Mouse (Mus musculus) intestine, embryonic 14.5 days (tissue): ENCODE results near the gene Smyd5. TPM values are rescaled to one million over a fixed set of nuclear protein-coding genes. Genes with fewer than 3 reads are reported as not detected.
A peak's percentile ranks its signal among the peaks of the same experiment; 100 is the strongest.

Experiments
- ATAC-seq: fragments of 200-750 bp; cut with Nextera tagmentation; replicated peaks from 2 replicates; pipeline ENCODE4 v1.8.0; 2017; ENCODE audit warnings: low read depth, moderate number of reproducible peaks, moderate TSS enrichment, moderate library complexity; ENCODE audit not compliant: low FRiP score, low TSS enrichment
- DNase-seq: peaks from one replicate; pipeline ENCODE4 v3.0.0-alpha.2; 2018; ENCODE audit warnings: low spot score
- H3K27ac ChIP-seq: fragments of 300-500 bp; sonication (generic); 2 replicates; pipeline ENCODE4 v1.5.1; 2014; ENCODE audit warnings: low read depth, mild to moderate bottlenecking, control low read depth
- H3K27me3 ChIP-seq: fragments of 300-500 bp; sonication (generic); replicated peaks from 2 replicates; pipeline ENCODE4 v1.6.1; 2014; ENCODE audit warnings: low read length, control low read depth; ENCODE audit not compliant: control insufficient read depth, insufficient read depth
- H3K36me3 ChIP-seq: fragments of 300-500 bp; sonication (generic); 2 replicates; pipeline ENCODE4 v1.6.1; 2014; ENCODE audit warnings: low read length, control low read depth; ENCODE audit not compliant: control insufficient read depth, insufficient read depth
- H3K4me1 ChIP-seq: fragments of 300-500 bp; sonication (generic); replicated peaks from 2 replicates; pipeline ENCODE4 v1.6.1; 2014; ENCODE audit warnings: low read length, control low read depth, mixed read lengths; ENCODE audit not compliant: control insufficient read depth, insufficient read depth
- H3K4me2 ChIP-seq: fragments of 300-500 bp; sonication (generic); 2 replicates; pipeline ENCODE4 v1.6.1; 2014; ENCODE audit warnings: low read length
- H3K4me3 ChIP-seq: fragments of 300-500 bp; sonication (generic); 2 replicates; pipeline ENCODE4 v1.5.1; 2014; ENCODE audit warnings: low read depth, low read length, control low read depth, mixed read lengths
- H3K9ac ChIP-seq: fragments of 300-500 bp; sonication (generic); 2 replicates; pipeline ENCODE4 v1.6.1; 2014; ENCODE audit warnings: mild to moderate bottlenecking, low read length
- H3K9me3 ChIP-seq: fragments of 300-500 bp; sonication (generic); 2 replicates; pipeline ENCODE4 v1.6.1; 2016; ENCODE audit warnings: low read length, control low read depth; ENCODE audit not compliant: control insufficient read depth
- WGBS: fragments of 180-500 bp; shearing (Covaris S2); extraction: QIAGEN DNeasy Blood & Tissue Kit; methylation state at CpG from one replicate; pipeline ENCODE4 v1.1.7; 2014; 5-methylcytosine and 5-hydroxymethylcytosine counted together
- polyA plus RNA-seq: library from polyadenylated mRNA; unstranded; fragments of >200 nt; fragmentation: Nextera tagmentation; extraction: Ambion mirVana; gene quantifications from 2 replicates; pipeline ENCODE4 v1.2.1, GENCODE M21; 2014

The Smyd5 gene
- polyA plus RNA-seq, 1 experiment from 2014 or later: 56.5 TPM

GRCm38 (mm10) chr6:85478416-85478815 is 46.6 kb downstream of the Smyd5 start:
- no peaks in the 10 kb centered on the region for H3K9me3 ChIP-seq
- peaks cover 31% of the 10 kb centered on the region for H3K27me3 ChIP-seq
- WGBS: 45% methylated on average over 14 of the region's 14 CpGs
- ATAC-seq (no peak), DNase-seq (no peak)
- H3K4me2 ChIP-seq: no peak overlapping the region
- no peak overlapping the region for H3K27ac ChIP-seq
- H3K9ac ChIP-seq: no peak overlapping the region
- no peak overlapping the region for H3K4me3 ChIP-seq
- no peaks in the 10 kb centered on the region for H3K36me3 ChIP-seq
- no peaks in the 10 kb centered on the region for H3K4me1 ChIP-seq

GRCm38 (mm10) chr6:85479979-85480378 is 48.2 kb downstream of the Smyd5 start:
- H3K9me3 ChIP-seq: no peaks in the 10 kb centered on the region
- H3K4me1 ChIP-seq: no peaks in the 10 kb centered on the region
- H3K27ac ChIP-seq: no peak overlapping the region
- WGBS: 85% methylated on average over 5 of the region's 5 CpGs
- DNase-seq (no peak), ATAC-seq (no peak)
- H3K4me2 ChIP-seq: no peak overlapping the region
- H3K27me3 ChIP-seq: peaks cover 47% of the 10 kb centered on the region
- no peaks in the 10 kb centered on the region for H3K36me3 ChIP-seq
- no peak overlapping the region for H3K9ac ChIP-seq
- H3K4me3 ChIP-seq: no peak overlapping the region

- H3K4me3 ChIP-seq: no peak overlapping the region
- no peaks in the 10 kb centered on the region for H3K4me1 ChIP-seq
- 60% methylated on average over 16 of the region's 16 CpGs for WGBS
- H3K27ac ChIP-seq: no peak overlapping the region
- ATAC-seq (no peak), DNase-seq (no peak)
- no peak overlapping the region for H3K4me2 ChIP-seq
- H3K36me3 ChIP-seq: no peaks in the 10 kb centered on the region
- peaks cover 54% of the 10 kb centered on the region for H3K27me3 ChIP-seq
- H3K9me3 ChIP-seq: no peaks in the 10 kb centered on the region
- no peak overlapping the region for H3K9ac ChIP-seq
Measured at GRCm38 (mm10) chr6:85480685-85481084, 48.9 kb downstream of the Smyd5 start.

- DNase-seq (peak; percentile 63), ATAC-seq (peak; percentile 60; the same call in 1 of the 2 replicates)
- 3% methylated on average over 90 of the region's 92 CpGs for WGBS
- Histone ChIP-seq H3K4me3 (peak overlapping the region; percentile 29; the same call in 1 of the 2 replicates), H3K4me1 (no peaks in the 10 kb centered on the region), H3K27ac (no peak overlapping the region), H3K4me2 (peak overlapping the region; percentile 48), H3K9me3 (no peaks in the 10 kb centered on the region), H3K36me3 (no peaks in the 10 kb centered on the region), H3K9ac (no peak overlapping the region), H3K27me3 (peaks cover 56% of the 10 kb centered on the region)
Measured at GRCm38 (mm10) chr6:85483843-85484721, 52.3 kb downstream of the Smyd5 start.

- DNase-seq (no peak), ATAC-seq (no peak)
- no peaks in the 10 kb centered on the region for H3K9me3 ChIP-seq
- no peak overlapping the region for H3K27ac ChIP-seq
- WGBS: 76% methylated on average over 2 of the region's 2 CpGs
- no peaks in the 10 kb centered on the region for H3K36me3 ChIP-seq
- no peak overlapping the region for H3K9ac ChIP-seq
- no peak overlapping the region for H3K4me2 ChIP-seq
- no peak overlapping the region for H3K4me3 ChIP-seq
- H3K27me3 ChIP-seq: peaks cover 53% of the 10 kb centered on the region
- no peaks in the 10 kb centered on the region for H3K4me1 ChIP-seq
Measured at GRCm38 (mm10) chr6:85485738-85486137, 53.9 kb downstream of the Smyd5 start.

GRCm38 (mm10) chr6:85488510-85488909 is 56.7 kb downstream of the Smyd5 start:
- ATAC-seq (no peak), DNase-seq (no peak)

GRCm38 (mm10) chr6:85489717-85490116 is 57.9 kb downstream of the Smyd5 start:
- DNase-seq (no peak), ATAC-seq (no peak)
- H3K4me1 ChIP-seq: no peaks in the 10 kb centered on the region
- no peak overlapping the region for H3K27ac ChIP-seq
- no peaks in the 10 kb centered on the region for H3K36me3 ChIP-seq
- H3K9ac ChIP-seq: no peak overlapping the region
- no peaks in the 10 kb centered on the region for H3K9me3 ChIP-seq
- H3K27me3 ChIP-seq: peaks cover 21% of the 10 kb centered on the region
- 71% methylated on average over 3 of the region's 3 CpGs for WGBS
- H3K4me3 ChIP-seq: no peak overlapping the region
- no peak overlapping the region for H3K4me2 ChIP-seq

More at GRCm38 (mm10) chr6:85488510-85488909, 56.7 kb downstream of the Smyd5 start:
- no peak overlapping the region for H3K9ac ChIP-seq
- WGBS: 83% methylated on average over 4 of the region's 4 CpGs
- H3K36me3 ChIP-seq: no peaks in the 10 kb centered on the region
- H3K4me2 ChIP-seq: no peak overlapping the region
- H3K27me3 ChIP-seq: peaks cover 33% of the 10 kb centered on the region
- H3K4me1 ChIP-seq: no peaks in the 10 kb centered on the region
- no peak overlapping the region for H3K4me3 ChIP-seq
- H3K27ac ChIP-seq: no peak overlapping the region
- H3K9me3 ChIP-seq: no peaks in the 10 kb centered on the region

GRCm38 (mm10) chr6:85490252-85490651 is 58.5 kb downstream of the Smyd5 start:
- Histone ChIP-seq H3K4me3 (no peak overlapping the region), H3K27me3 (peaks cover 16% of the 10 kb centered on the region), H3K9ac (no peak overlapping the region), H3K4me2 (no peak overlapping the region), H3K4me1 (no peaks in the 10 kb centered on the region), H3K27ac (no peak overlapping the region), H3K9me3 (no peaks in the 10 kb centered on the region), H3K36me3 (no peaks in the 10 kb centered on the region)
- 85% methylated on average over 4 of the region's 4 CpGs for WGBS
- no peak for DNase-seq
- ATAC-seq: no peak

GRCm38 (mm10) chr6:85491606-85492005 is 59.8 kb downstream of the Smyd5 start:
- no peak for DNase-seq
- 91% methylated on average over 3 of the region's 3 CpGs for WGBS

More at GRCm38 (mm10) chr6:85491606-85492005, 59.8 kb downstream of the Smyd5 start:
- no peaks in the 10 kb centered on the region for H3K9me3 ChIP-seq
- H3K27me3 ChIP-seq: peaks cover 2% of the 10 kb centered on the region; the same call in 1 of the 2 replicates
- ATAC-seq: no peak
- no peak overlapping the region for H3K9ac ChIP-seq
- H3K27ac ChIP-seq: no peak overlapping the region
- no peak overlapping the region for H3K4me3 ChIP-seq
- H3K4me1 ChIP-seq: no peaks in the 10 kb centered on the region
- no peak overlapping the region for H3K4me2 ChIP-seq
- H3K36me3 ChIP-seq: no peaks in the 10 kb centered on the region
